Mouse (Mus musculus) liver, postnatal 0 days (tissue): ENCODE data around the gene Vsig10. TPM values are rescaled to one million over a fixed set of nuclear protein-coding genes. Genes with fewer than 3 reads are reported as not detected.
"Not testable (repeated sequence)": the region's sequence is repeated elsewhere in the genome, so short reads cannot be mapped to it uniquely, and the experiment has no call there.

Experiments used
- ATAC-seq: fragments of 200-750 bp; cut with Nextera tagmentation; 2 replicates; pipeline ENCODE4 v1.8.0; 2017; ENCODE audit warnings: mild to moderate bottlenecking, moderate library complexity
- DNase-seq: peaks from one replicate; pipeline ENCODE4 v3.0.0-alpha.2; 2016
- H3K27ac ChIP-seq: fragments of 300-500 bp; sonication (generic); 2 replicates; pipeline ENCODE4 v1.5.1; 2014; ENCODE audit warnings: antibody characterized with exemption, moderate library complexity, mild to moderate bottlenecking, low read depth
- H3K27me3 ChIP-seq: fragments of 300-500 bp; sonication (generic); 2 replicates; pipeline ENCODE4 v1.6.1; 2014; ENCODE audit warnings: low read length, control low read depth, mixed read lengths; ENCODE audit not compliant: insufficient read depth
- H3K36me3 ChIP-seq: fragments of 300-500 bp; sonication (generic); replicated peaks from 2 replicates; pipeline ENCODE4 v1.6.1; 2014; ENCODE audit warnings: mild to moderate bottlenecking, control low read depth, low read length, moderate library complexity, mixed read lengths; ENCODE audit not compliant: insufficient read depth
- H3K4me1 ChIP-seq: fragments of 300-500 bp; sonication (generic); 2 replicates; pipeline ENCODE4 v1.6.1; 2014; ENCODE audit warnings: antibody characterized with exemption, mild to moderate bottlenecking, control low read depth; ENCODE audit not compliant: insufficient read depth
- H3K4me2 ChIP-seq: fragments of 300-500 bp; sonication (generic); 2 replicates; pipeline ENCODE4 v1.6.1; 2014; ENCODE audit warnings: low read depth, mild to moderate bottlenecking, low read length, moderate library complexity, mixed read lengths
- H3K4me3 ChIP-seq: fragments of 300-500 bp; sonication (generic); 2 replicates; pipeline ENCODE4 v1.5.1; 2014; ENCODE audit warnings: low read depth, low read length
- H3K9ac ChIP-seq: fragments of 300-500 bp; sonication (generic); replicated peaks from 2 replicates; pipeline ENCODE4 v1.6.1; 2014; ENCODE audit warnings: mild to moderate bottlenecking, moderate library complexity
- H3K9me3 ChIP-seq: fragments of 300-500 bp; sonication (generic); 2 replicates; pipeline ENCODE4 v1.6.1; 2016; ENCODE audit warnings: mild to moderate bottlenecking, control low read depth, low read length, mixed read lengths
- CTCF ChIP-seq: sonication (generic); IDR thresholded peaks from 2 replicates; pipeline ENCODE4 v1.5.1; 2016; ENCODE audit warnings: antibody characterized with exemption, low read depth
- EP300 ChIP-seq: IDR thresholded peaks from 2 replicates; pipeline ENCODE4 v1.6.1; 2016; ENCODE audit warnings: antibody characterized with exemption, low read depth, mild to moderate bottlenecking
- WGBS: fragments of 180-500 bp; shearing (Covaris S2); extraction: QIAGEN DNeasy Blood & Tissue Kit; methylation state at CpG from one replicate; pipeline ENCODE4 v1.1.7; 2014; ENCODE audit not compliant: insufficient replicate concordance; 5-methylcytosine and 5-hydroxymethylcytosine counted together
- polyA plus RNA-seq: library from polyadenylated mRNA; unstranded; fragments of >200 nt; fragmentation: Nextera tagmentation; extraction: Ambion mirVana; gene quantifications from 2 replicates; pipeline ENCODE4 v1.2.1, GENCODE M21; 2015

Vsig10 gene
- polyA plus RNA-seq, 1 experiment from 2014 or later, result 2.9 TPM

GRCm38 (mm10) chr5:117330457-117330856 is 11.6 kb downstream of the Vsig10 start:
- H3K4me1 ChIP-seq, result no peaks in the 10 kb centered on the region
- TF ChIP-seq EP300, result no peak
- TF ChIP-seq CTCF, result no peak
- H3K36me3 ChIP-seq, result 0 out of 2 replicates have a peak, but pooled peaks cover 2% of the 10 kb centered on the region
- no peak overlapping the region for H3K4me3 ChIP-seq
- no peaks in the 10 kb centered on the region for H3K9me3 ChIP-seq
- H3K27me3 ChIP-seq, result no peaks in the 10 kb centered on the region
- H3K4me2 ChIP-seq, result no peak overlapping the region
- no peak overlapping the region for H3K9ac ChIP-seq
- DNase-seq (no peak), ATAC-seq (no peak)
- no peak overlapping the region for H3K27ac ChIP-seq
- WGBS, result 73% methylated on average over 7 of the region's 7 CpGs

DNA sequence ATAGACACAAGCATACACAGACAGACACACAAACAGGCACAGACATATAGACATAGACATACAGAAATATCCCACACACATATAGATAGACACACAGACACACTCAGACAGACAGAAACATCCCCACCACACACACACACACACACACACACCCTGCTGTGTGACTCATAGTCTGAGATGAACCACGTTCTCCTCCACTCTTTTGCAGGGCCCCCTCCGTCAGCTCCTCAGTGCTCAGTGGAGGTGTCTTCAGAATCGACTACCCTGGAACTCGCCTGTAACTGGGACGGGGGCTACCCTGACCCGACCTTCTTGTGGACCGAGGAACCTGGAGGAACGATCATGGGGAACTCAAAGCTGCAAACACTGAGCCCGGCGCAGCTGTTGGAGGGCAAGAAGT is 19.1 kb downstream of the Vsig10 start:
- no peaks in the 10 kb centered on the region for H3K4me1 ChIP-seq
- TF ChIP-seq CTCF (no peak), EP300 (no peak)
- H3K27me3 ChIP-seq, result no peaks in the 10 kb centered on the region
- H3K9ac ChIP-seq, result no peak overlapping the region
- DNase-seq (no peak), ATAC-seq (no peak)
- H3K9me3 ChIP-seq, result no peaks in the 10 kb centered on the region
- H3K4me2 ChIP-seq, result no peak overlapping the region
- no peak overlapping the region for H3K27ac ChIP-seq
- 0 out of 2 replicates have a peak, but pooled peaks cover 2% of the 10 kb centered on the region for H3K36me3 ChIP-seq
- H3K4me3 ChIP-seq, result no peak overlapping the region
- 76% methylated on average over 10 of the region's 10 CpGs for WGBS

DNA sequence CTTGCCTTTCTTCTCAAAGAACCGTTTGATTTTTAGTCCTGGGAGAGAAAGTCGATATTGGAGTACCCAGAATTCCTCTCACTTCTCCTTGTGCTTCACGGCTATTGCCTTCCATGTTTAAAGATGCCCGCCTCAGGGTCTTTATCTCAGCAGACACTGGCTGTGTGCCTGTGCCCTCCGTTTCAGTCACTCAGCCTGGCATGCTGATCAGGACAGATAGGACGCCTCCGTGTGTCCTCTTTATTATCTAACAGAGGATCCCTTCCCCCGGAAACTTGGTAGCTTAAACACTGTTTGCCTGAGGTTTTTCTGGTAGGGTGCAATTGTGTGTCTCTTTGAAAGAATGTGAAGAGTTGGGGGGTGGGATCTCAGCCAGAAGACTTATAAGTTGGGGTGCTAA is 19.6 kb downstream of the Vsig10 start:
- 0 out of 2 replicates have a peak, but pooled peaks cover 2% of the 10 kb centered on the region for H3K36me3 ChIP-seq
- H3K4me1 ChIP-seq, result no peaks in the 10 kb centered on the region
- H3K9ac ChIP-seq, result no peak overlapping the region
- WGBS, result 56% methylated on average over 8 of the region's 8 CpGs
- H3K27ac ChIP-seq, result no peak overlapping the region
- no peak overlapping the region for H3K4me2 ChIP-seq
- no peaks in the 10 kb centered on the region for H3K27me3 ChIP-seq
- DNase-seq (no peak), ATAC-seq (0 out of 2 replicates have a peak, but pooled peaks have one; percentile 48)
- no peak overlapping the region for H3K4me3 ChIP-seq
- no peak for TF ChIP-seq CTCF
- no peak for TF ChIP-seq EP300
- no peaks in the 10 kb centered on the region for H3K9me3 ChIP-seq

GRCm38 (mm10) chr5:117340081-117340480 is 21.2 kb downstream of the Vsig10 start:
- 77% methylated on average over 6 of the region's 6 CpGs for WGBS

GRCm38 (mm10) chr5:117341896-117342295 is 23.0 kb downstream of the Vsig10 start:
- no peak for TF ChIP-seq EP300
- H3K4me2 ChIP-seq, result no peak overlapping the region
- H3K4me3 ChIP-seq, result no peak overlapping the region
- no peak overlapping the region for H3K9ac ChIP-seq
- 58% methylated on average over 6 of the region's 6 CpGs for WGBS
- DNase-seq, result no peak
- no peaks in the 10 kb centered on the region for H3K4me1 ChIP-seq
- H3K27me3 ChIP-seq, result no peaks in the 10 kb centered on the region
- no peak for ATAC-seq
- no peaks in the 10 kb centered on the region for H3K9me3 ChIP-seq
- no peaks in the 10 kb centered on the region for H3K36me3 ChIP-seq
- H3K27ac ChIP-seq, result no peak overlapping the region

More at GRCm38 (mm10) chr5:117340081-117340480, 21.2 kb downstream of the Vsig10 start:
- H3K9me3 ChIP-seq, result no peaks in the 10 kb centered on the region
- no peak overlapping the region for H3K4me3 ChIP-seq
- ATAC-seq (no peak), DNase-seq (no peak)
- no peak overlapping the region for H3K4me2 ChIP-seq
- no peaks in the 10 kb centered on the region for H3K27me3 ChIP-seq
- TF ChIP-seq CTCF, result no peak
- no peak for TF ChIP-seq EP300
- no peak overlapping the region for H3K27ac ChIP-seq
- H3K4me1 ChIP-seq, result no peaks in the 10 kb centered on the region
- H3K9ac ChIP-seq, result no peak overlapping the region
- no peaks in the 10 kb centered on the region for H3K36me3 ChIP-seq

DNA sequence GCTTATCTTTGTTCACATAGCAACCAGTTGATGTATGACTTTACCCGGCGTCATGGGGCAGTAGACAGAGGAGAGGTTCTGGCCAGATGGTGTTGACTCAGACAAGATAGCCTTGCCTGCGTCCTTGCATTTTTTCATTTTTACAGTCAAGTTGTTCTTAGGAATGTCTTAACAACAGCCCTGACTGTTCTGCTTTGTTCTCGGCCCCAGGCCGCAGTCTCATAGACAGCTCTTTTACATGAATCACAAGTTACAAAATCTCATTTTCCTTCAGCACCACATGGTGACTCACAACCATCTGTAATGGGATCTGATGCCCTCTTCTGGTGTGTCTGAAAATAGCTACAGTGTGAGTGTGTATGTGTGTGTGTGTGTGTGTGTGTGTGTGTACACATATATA is 25.6 kb downstream of the Vsig10 start:
- not testable (repeated sequence) for H3K4me3 ChIP-seq, H3K4me2 ChIP-seq, H3K27me3 ChIP-seq, H3K9ac ChIP-seq, DNase-seq, H3K36me3 ChIP-seq, H3K4me1 ChIP-seq, H3K27ac ChIP-seq, H3K9me3 ChIP-seq, ATAC-seq
- WGBS, result 81% methylated on average over 5 of the region's 5 CpGs

- H3K4me3 ChIP-seq, result no peak overlapping the region
- no peaks in the 10 kb centered on the region for H3K36me3 ChIP-seq
- 60% methylated on average over 5 of the region's 5 CpGs for WGBS
- H3K4me1 ChIP-seq, result no peaks in the 10 kb centered on the region
- H3K4me2 ChIP-seq, result no peak overlapping the region
- TF ChIP-seq EP300 (no peak), CTCF (no peak)
- no peak for DNase-seq
- H3K27ac ChIP-seq, result no peak overlapping the region
- no peaks in the 10 kb centered on the region for H3K9me3 ChIP-seq
- H3K27me3 ChIP-seq, result no peaks in the 10 kb centered on the region
- ATAC-seq, result no peak
- H3K9ac ChIP-seq, result no peak overlapping the region
Observed at GRCm38 (mm10) chr5:117345432-117345976, 26.6 kb downstream of the Vsig10 start.
